Mouse (Mus musculus) C2C12 (cell line): Measurements from ENCODE around the gene Cdadc1. TPM values are rescaled to one million over a fixed set of nuclear protein-coding genes. Genes with fewer than 3 reads are reported as not detected.
A peak's percentile ranks its signal among the peaks of the same experiment; 100 is the strongest.

Experiments used
- H3K27me3 ChIP-seq: one replicate; pipeline ENCODE4 v1.6.1; 2011; ENCODE audit not compliant: control insufficient read depth, insufficient read depth, insufficient read length
- H3K36me3 ChIP-seq: one replicate; pipeline ENCODE4 v1.6.1; 2011; ENCODE audit not compliant: control insufficient read depth, insufficient read depth
- H3K4me3 ChIP-seq: one replicate; pipeline ENCODE4 v1.5.1; 2011; ENCODE audit warnings: mild to moderate bottlenecking, control low read depth; ENCODE audit not compliant: poor library complexity, insufficient read depth, severe bottlenecking
- H3K79me2 ChIP-seq: one replicate; pipeline ENCODE4 v1.6.1; 2011; ENCODE audit not compliant: control insufficient read depth, insufficient read depth
- H3K79me3 ChIP-seq: one replicate; pipeline ENCODE4 v1.6.1; 2011; ENCODE audit warnings: low read depth, control low read depth
- H3ac ChIP-seq: one replicate; pipeline ENCODE3; 2011; ENCODE audit warnings: low read depth; ENCODE audit not compliant: control insufficient read depth, insufficient read length
- CEBPB ChIP-seq: IDR thresholded peaks from one replicate; pipeline ENCODE4 v1.6.1; 2011; ENCODE audit warnings: low read depth, mild to moderate bottlenecking, control low read depth, moderate library complexity
- CTCF ChIP-seq: IDR thresholded peaks from one replicate; pipeline ENCODE4 v1.5.1; 2011; ENCODE audit not compliant: control insufficient read depth, insufficient read depth, insufficient read length
- FOSL1 ChIP-seq: IDR thresholded peaks from one replicate; pipeline ENCODE4 v1.8.0; 2011; ENCODE audit warnings: mild to moderate bottlenecking, low read length; ENCODE audit not compliant: poor library complexity, insufficient read depth, severe bottlenecking
- MAX ChIP-seq: IDR thresholded peaks from one replicate; pipeline ENCODE4 v1.6.1; 2011; ENCODE audit warnings: mild to moderate bottlenecking, control low read depth
- MYOD1 ChIP-seq: IDR thresholded peaks from one replicate; pipeline ENCODE4 v1.6.1; 2011; ENCODE audit warnings: low read depth; ENCODE audit not compliant: control insufficient read depth, insufficient read length
- MYOG ChIP-seq: IDR thresholded peaks from one replicate; pipeline ENCODE4 v1.6.1; 2011; ENCODE audit not compliant: control insufficient read depth, insufficient read length; ENCODE audit errors: extremely low read depth
- USF1 ChIP-seq: IDR thresholded peaks from one replicate; pipeline ENCODE4 v1.6.1; 2011; ENCODE audit warnings: low read depth, mild to moderate bottlenecking, control low read depth, moderate library complexity
- long read RNA-seq, 2 experiments: library from polyadenylated mRNA; unstranded; transcript quantifications; one replicate each; pipeline ENCODE4 v2.0.0; 2019 to 2020
- polyA plus RNA-seq: library from polyadenylated mRNA; unstranded; fragments of >200 nt; fragmentation: generic; extraction: Trizol; gene quantifications from one replicate; pipeline ENCODE4 v1.2.1, GENCODE M21; 2012; ENCODE audit warnings: missing spikeins

Gene Cdadc1
- 8.2 TPM for polyA plus RNA-seq
- long read RNA-seq, experiment 1, transcript Cdadc1-207 (5 exons, 2,579 nt), result minor isoform, 7 of 22 reads
- long read RNA-seq, experiment 1, transcript Cdadc1-202 (10 exons, 2,202 nt), result major isoform, 8 of 22 reads
- long read RNA-seq, experiment 1, partial matches to known transcripts, result 2 of 22 reads
- long read RNA-seq, experiment 1, other reads (novel, unspliced or antisense), result 1 of 22 reads
- long read RNA-seq, experiment 2, transcript Cdadc1-207 (5 exons, 2,579 nt), result minor isoform, 10 of 107 reads
- long read RNA-seq, experiment 2, transcript Cdadc1-202 (10 exons, 2,202 nt), result major isoform, 56 of 107 reads
- long read RNA-seq, experiment 2, transcript Cdadc1-204 (10 exons, 1,892 nt), result minor isoform, 8 of 107 reads
- long read RNA-seq, experiment 2, partial matches to known transcripts, result 7 of 107 reads
- long read RNA-seq, experiment 2, other reads (novel, unspliced or antisense), result 25 of 107 reads

DNA sequence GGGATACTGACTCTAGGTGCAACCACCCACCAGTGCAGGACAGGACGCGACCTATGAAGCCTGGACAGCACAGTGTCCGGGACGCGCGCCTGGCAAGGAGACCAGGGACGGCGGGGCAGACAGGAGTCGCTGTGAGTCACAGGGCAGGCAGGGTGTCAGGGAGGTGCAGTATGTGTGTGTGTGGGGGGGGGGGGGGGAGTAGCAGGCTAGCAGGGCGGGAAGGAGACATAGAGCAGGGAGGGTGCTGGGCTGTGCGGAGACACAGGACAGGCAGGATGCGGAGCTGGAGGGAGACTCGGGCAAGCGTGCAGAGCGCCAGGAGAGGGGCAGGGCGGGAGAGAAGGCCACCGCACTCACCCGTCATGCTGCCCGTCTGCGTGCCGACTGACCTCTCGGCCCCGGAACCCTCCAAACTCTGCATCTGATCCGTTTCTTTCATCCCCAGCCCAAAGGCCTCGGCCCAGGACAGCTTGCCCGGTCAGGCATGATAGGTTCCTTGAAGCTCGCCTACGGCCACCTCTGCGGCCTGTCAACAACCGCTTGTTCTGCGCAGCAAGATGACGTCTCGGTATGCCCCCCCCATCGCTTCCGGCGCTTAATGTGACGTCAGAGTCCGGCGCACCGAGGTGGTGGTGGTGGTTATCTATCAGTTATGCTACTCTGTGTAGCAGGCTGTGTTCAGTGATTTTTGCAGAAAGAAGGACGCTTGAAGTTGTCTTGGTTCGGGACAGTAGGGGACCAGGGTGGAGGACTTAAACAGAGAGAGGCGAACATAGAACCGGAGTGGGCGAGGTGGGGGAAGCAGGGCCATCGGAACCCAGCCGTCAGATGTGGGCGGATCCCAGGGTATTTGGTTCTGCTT lies at the start of gene Cdadc1:
Gene Cdadc1 (minus strand): TSS at position 562 of the 862 bp plus-strand sequence.
- peak within 1 kb of the TSS; percentile 74 for H3ac ChIP-seq
- H3K79me2 ChIP-seq, result peaks cover 21% of the 10 kb centered on the region
- no peak for TF ChIP-seq USF1
- no peak for TF ChIP-seq CTCF
- TF ChIP-seq MAX, result no peak
- H3K79me3 ChIP-seq, result peaks cover 8% of the 10 kb centered on the region
- peak within 1 kb of the TSS; percentile 90 for H3K4me3 ChIP-seq
- H3K27me3 ChIP-seq, result peaks cover under 1% of the 10 kb centered on the region
- peaks cover 14% of the 10 kb centered on the region for H3K36me3 ChIP-seq

DNA sequence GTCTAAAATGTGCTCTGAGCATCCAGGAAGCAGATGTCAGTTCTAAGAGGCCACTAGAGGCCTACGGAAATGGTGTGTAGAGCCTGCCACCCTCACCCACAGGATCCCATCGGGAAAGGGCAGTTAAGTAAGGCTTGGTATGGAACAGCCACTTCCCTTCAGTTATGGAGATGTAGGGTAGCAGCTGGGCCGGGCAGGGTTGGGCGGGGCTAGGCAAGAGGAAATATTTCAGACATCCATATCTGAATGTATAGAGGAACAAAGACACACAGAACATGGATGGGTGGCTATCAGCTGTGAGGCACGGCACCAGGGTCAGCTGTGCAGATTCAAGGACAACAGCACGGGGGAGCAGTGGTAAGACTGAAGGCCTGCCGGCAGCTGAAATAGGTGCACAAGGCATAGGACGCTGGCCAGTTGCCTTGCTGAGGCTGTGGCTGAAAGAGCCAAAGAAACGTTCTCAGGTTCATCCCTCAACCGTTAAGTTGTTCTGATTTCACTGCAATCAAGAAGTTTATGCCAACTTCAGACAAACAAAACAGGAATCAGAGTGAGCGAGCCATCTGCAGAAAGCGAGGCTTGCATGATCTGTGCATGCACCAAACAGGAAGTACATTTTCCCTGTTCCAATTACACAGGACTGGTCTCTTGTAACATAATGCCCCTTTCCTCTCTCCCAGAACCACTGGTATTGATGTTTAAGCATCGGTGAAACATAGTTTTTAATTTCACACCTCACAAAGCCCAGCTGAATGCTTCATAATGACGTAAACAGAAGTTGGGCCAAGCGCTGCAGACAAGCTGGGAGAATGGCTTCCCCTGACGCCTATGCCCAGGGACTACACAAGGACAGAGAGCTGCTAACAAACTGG lies 49.3 kb upstream of the Cdadc1 start:
- H3ac ChIP-seq, result no peak overlapping the region
- no peak overlapping the region for H3K4me3 ChIP-seq
- H3K27me3 ChIP-seq, result no peaks in the 10 kb centered on the region
- H3K36me3 ChIP-seq, result no peaks in the 10 kb centered on the region
- H3K79me2 ChIP-seq, result no peaks in the 10 kb centered on the region
- TF ChIP-seq MAX (no peak), CTCF (no peak), FOSL1 (no peak), MYOG (no peak), CEBPB (no peak), MYOD1 (no peak), USF1 (no peak)
- H3K79me3 ChIP-seq, result no peaks in the 10 kb centered on the region

DNA sequence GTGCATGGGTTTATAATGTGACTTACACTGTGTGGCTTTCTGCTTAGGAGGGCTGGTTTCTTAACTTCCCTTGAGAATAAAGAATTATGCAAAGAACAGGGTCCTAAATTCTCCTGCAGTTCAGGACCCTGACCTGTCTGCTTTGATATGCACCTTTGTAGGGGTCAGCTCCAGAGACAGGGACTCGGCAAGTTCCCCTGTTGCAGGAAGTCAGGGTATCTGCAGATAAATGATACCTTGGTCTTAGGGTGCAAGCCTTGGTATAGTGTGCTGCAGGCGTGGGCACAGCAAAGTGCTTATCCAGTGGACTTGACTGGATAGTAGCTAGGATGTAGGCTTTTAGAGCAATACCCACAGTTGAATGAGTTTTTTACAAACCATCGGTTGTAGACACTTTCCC lies 47.1 kb upstream of the Cdadc1 start:
- Histone ChIP-seq H3K27me3 (no peaks in the 10 kb centered on the region), H3K4me3 (no peak overlapping the region), H3K79me2 (no peaks in the 10 kb centered on the region), H3ac (no peak overlapping the region), H3K36me3 (no peaks in the 10 kb centered on the region), H3K79me3 (no peaks in the 10 kb centered on the region)
- TF ChIP-seq USF1 (no peak), CEBPB (no peak), FOSL1 (no peak), MYOG (no peak), MYOD1 (no peak), CTCF (no peak), MAX (no peak)

DNA sequence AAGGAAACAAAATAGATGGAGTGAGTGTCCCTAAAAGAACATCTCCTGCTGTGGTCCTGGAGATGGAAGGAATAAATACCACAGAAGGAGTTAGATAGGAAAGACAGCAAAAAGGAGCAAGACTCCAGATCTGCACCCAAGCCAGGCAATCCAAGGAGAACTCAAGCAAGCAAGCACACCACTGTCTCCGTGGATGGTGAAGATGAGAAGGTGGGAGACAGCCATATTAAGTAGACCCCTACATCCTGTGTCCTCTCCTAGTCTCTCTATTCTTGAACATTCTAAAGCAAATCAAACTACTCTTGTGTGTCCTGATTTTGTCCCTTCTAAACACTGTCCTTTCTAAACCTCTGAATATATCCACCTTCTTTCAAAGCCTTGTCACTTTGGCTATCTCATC lies 46.4 kb upstream of the Cdadc1 start:
- Histone ChIP-seq H3K27me3 (no peaks in the 10 kb centered on the region), H3ac (no peak overlapping the region), H3K79me2 (no peaks in the 10 kb centered on the region), H3K4me3 (no peak overlapping the region), H3K79me3 (no peaks in the 10 kb centered on the region), H3K36me3 (no peaks in the 10 kb centered on the region)
- TF ChIP-seq MYOG (no peak), FOSL1 (no peak), MAX (no peak), CEBPB (no peak), CTCF (no peak), MYOD1 (no peak), USF1 (no peak)

DNA sequence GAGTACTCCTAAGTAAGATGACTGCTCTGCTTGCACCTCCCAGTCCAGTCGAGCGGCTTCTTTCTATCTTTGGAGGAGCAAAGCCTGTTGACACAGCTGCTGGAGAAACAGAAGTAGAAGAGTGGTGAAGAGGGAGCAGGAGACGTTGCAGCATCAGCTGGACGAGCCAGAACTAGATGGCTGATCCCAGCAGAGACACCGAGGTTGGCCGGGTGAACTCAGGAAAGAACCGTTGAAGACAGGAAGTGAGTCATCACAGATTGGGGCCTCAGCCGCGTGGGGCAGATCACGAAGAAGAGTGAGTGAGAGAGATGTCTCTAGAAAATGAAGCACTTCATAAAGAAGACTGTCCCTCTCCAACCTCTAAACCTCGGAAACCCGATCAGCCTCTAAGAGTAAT lies 45.8 kb upstream of the Cdadc1 start:
- TF ChIP-seq CTCF (no peak), MAX (peak; percentile 37)
- Histone ChIP-seq H3K79me2 (no peaks in the 10 kb centered on the region), H3K79me3 (no peaks in the 10 kb centered on the region), H3K36me3 (no peaks in the 10 kb centered on the region), H3ac (no peak overlapping the region), H3K4me3 (no peak overlapping the region), H3K27me3 (no peaks in the 10 kb centered on the region)

DNA sequence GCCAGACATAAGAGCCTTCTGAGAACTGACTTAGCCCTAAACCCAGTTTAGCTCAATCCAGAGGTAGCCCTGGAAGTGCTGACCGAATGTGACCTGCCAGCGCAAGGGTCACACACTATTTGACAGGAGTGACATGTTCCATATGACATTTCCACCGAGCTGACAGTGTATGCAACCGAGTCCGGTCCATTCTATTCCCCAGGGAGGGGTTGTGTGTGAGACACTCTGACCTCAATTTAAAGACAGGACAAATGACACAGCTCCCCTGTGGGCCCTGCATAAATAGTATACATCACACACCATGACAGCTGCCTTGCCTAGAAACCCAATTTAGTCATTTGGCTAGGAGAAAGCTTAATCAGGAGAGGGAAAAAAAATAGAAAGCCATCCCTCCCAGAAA lies 44.1 kb upstream of the Cdadc1 start:
- H3K79me2 ChIP-seq, result no peaks in the 10 kb centered on the region
- H3ac ChIP-seq, result no peak overlapping the region
- H3K79me3 ChIP-seq, result no peaks in the 10 kb centered on the region
- no peaks in the 10 kb centered on the region for H3K27me3 ChIP-seq
- H3K4me3 ChIP-seq, result no peak overlapping the region
- no peak for TF ChIP-seq FOSL1
- no peak for TF ChIP-seq MAX
- no peak for TF ChIP-seq CEBPB
- no peak for TF ChIP-seq CTCF
- no peak for TF ChIP-seq MYOG
- TF ChIP-seq MYOD1, result no peak
- TF ChIP-seq USF1, result no peak
- no peaks in the 10 kb centered on the region for H3K36me3 ChIP-seq
